In the genomic region with DNA sequence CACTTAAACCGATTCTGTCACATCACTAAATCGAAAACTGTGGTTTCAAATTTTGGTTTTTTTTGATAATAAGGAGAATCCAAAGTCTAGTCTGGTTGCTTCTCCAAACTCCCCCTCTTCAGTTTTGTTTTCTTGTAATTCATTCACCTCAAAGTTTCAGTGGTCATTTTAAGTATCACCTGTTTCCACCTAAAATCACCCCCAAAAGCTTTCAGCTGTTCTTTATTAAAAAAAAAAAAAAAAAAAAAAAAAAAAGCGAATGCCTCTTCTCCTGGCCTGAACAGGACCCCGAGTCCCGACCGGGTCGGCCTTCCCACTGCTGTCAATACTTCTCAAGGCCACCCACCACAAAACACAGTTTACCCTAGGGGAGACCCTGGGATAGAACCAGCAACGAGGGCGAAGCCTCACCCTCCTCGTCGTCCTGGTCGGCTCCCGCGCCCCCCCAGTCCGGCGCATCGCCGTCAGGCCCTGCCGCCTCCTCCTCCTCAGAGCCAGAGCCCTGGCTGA, we compare ENCODE assay signal across 8 mouse cellular contexts. TPM values are rescaled to one million over a fixed set of nuclear protein-coding genes. Genes with fewer than 3 reads are reported as not detected.
A peak's percentile ranks its signal among the peaks of the same experiment; 100 is the strongest.
DNase-seq lines count a peak whose midpoint lies in the region; ATAC-seq and TF ChIP-seq lines count a peak whose summit lies in the region.

No protein-coding gene starts in this region.

- DNase-seq in cerebellum, adult 2 months = no peak
- no peak for DNase-seq in cerebellum, adult 9-11 months
- no peak for DNase-seq in spleen, adult 2 months (ENCODE audit: low read depth in 1 of 2, low spot score in 2 of 2)
- no peak for DNase-seq in spleen, postnatal 36 days (ENCODE audit: low spot score in 2 of 2)
- no peak for DNase-seq in liver, embryonic 11.5 days (ENCODE audit: low spot score)
- no peak for DNase-seq in adrenal gland, postnatal 36 days
- no peak for DNase-seq in gastrocnemius, postnatal 25 days
- DNase-seq in spleen, postnatal 14 days (ENCODE audit: low spot score in 2 of 2) = no peak

- peak overlapping the region; percentile 90 for H3K4me3 ChIP-seq in cerebellum, adult 2 months (replicated peaks; ENCODE audit: insufficient read depth, low read depth, low read length)
- peak overlapping the region; percentile 97 for H3K4me3 ChIP-seq in spleen, adult 2 months (ENCODE audit: extremely low read depth, insufficient read depth, insufficient read length)
- H3K4me3 ChIP-seq in liver, embryonic 11.5 days (ENCODE audit: low read depth, low read length) = peak overlapping the region; percentile 95

- H3K9me3 ChIP-seq in liver, embryonic 11.5 days (ENCODE audit: control insufficient read depth, low read length) = no peaks in the 10 kb centered on the region

- peaks cover 15% of the 10 kb centered on the region for H3K36me3 ChIP-seq in spleen, adult 2 months (ENCODE audit: control insufficient read depth, insufficient read depth, low read length)
- peaks cover 11% of the 10 kb centered on the region for H3K36me3 ChIP-seq in liver, embryonic 11.5 days (ENCODE audit: control insufficient read depth, insufficient read depth, low read length)

- H3K4me1 ChIP-seq in cerebellum, adult 2 months (ENCODE audit: control insufficient read depth, insufficient read depth, low read length) = peaks cover 6% of the 10 kb centered on the region; the same call in 1 of the 2 replicates
- H3K4me1 ChIP-seq in spleen, adult 2 months (ENCODE audit: control insufficient read depth, insufficient read depth, insufficient read length) = peaks cover 8% of the 10 kb centered on the region; the same call in 1 of the 2 replicates
- H3K4me1 ChIP-seq in liver, embryonic 11.5 days (replicated peaks; ENCODE audit: control insufficient read depth, insufficient read depth, low read length) = peaks cover 15% of the 10 kb centered on the region

- H3K4me2 ChIP-seq in liver, embryonic 11.5 days = peak overlapping the region; percentile 73

- no peaks in the 10 kb centered on the region for H3K27me3 ChIP-seq in cerebellum, adult 2 months (ENCODE audit: control insufficient read depth, insufficient read depth, low read length)
- no peaks in the 10 kb centered on the region for H3K27me3 ChIP-seq in spleen, adult 2 months (ENCODE audit: control insufficient read depth, insufficient read depth, low read length)
- no peaks in the 10 kb centered on the region for H3K27me3 ChIP-seq in liver, embryonic 11.5 days (replicated peaks; ENCODE audit: control insufficient read depth, insufficient read depth, low read length)

- TF ChIP-seq POLR2A in cerebellum, adult 2 months (IDR thresholded peaks at IDR 0.05; ENCODE audit: borderline replicate concordance, insufficient read depth, low read length) = no peak
- no peak for TF ChIP-seq POLR2A in spleen, adult 2 months (IDR thresholded peaks at IDR 0.05; ENCODE audit: low read depth, low read length)

- 8% methylated on average over 18 of the region's 19 CpGs for WGBS in cerebellum, adult 2 months
- 6% methylated on average over 19 of the region's 19 CpGs for WGBS in spleen, adult 2 months
- 7% methylated on average over 19 of the region's 19 CpGs for WGBS in liver, embryonic 11.5 days

- H3K9ac ChIP-seq in liver, embryonic 11.5 days (ENCODE audit: low read depth, low read length) = peak overlapping the region; percentile 96

- peak overlapping the region; percentile 70 for H3K27ac ChIP-seq in cerebellum, adult 2 months (ENCODE audit: insufficient read depth, low read length)
- peak overlapping the region; percentile 94 for H3K27ac ChIP-seq in spleen, adult 2 months (ENCODE audit: insufficient read depth, low read length)
- peak overlapping the region; percentile 84 for H3K27ac ChIP-seq in liver, embryonic 11.5 days (ENCODE audit: low read depth, low read length)

- TF ChIP-seq CTCF in cerebellum, adult 2 months (IDR thresholded peaks at IDR 0.05; ENCODE audit: borderline replicate concordance, insufficient read depth, low read depth, low read length) = no peak
- no peak for TF ChIP-seq CTCF in spleen, adult 2 months (IDR thresholded peaks at IDR 0.05; ENCODE audit: extremely low read depth, insufficient read depth, insufficient read length, insufficient replicate concordance)

- ATAC-seq in liver, embryonic 11.5 days (replicated peaks; ENCODE audit: low FRiP score) = no peak

RNA-seq across cellular contexts. Expression of gene Med17, which starts 0.5 kb away (rescaled TPM):
- polyA plus RNA-seq in cerebellum, adult 2 months (2012; rRNA removed) = 38.4 and 40.7 TPM in 2 replicates
- polyA plus RNA-seq in spleen, adult 2 months (2012; rRNA removed) = 21.2 and 32.5 TPM in 2 replicates
- 41.9 and 47.3 TPM in 2 replicates for polyA plus RNA-seq in liver, embryonic 11.5 days (2014; fragmentation: Nextera tagmentation; extraction: Ambion mirVana)
- 10 to 100 TPM; 32.4 to 34.5 TPM for total RNA-seq in adrenal gland, postnatal 36 days (2021)
- 1 to 10 TPM; 8.1 to 9.4 TPM for total RNA-seq in gastrocnemius, postnatal 25 days (2021)

RNA-seq across cellular contexts. Expression of gene Taf1d, which starts 26.8 kb away (rescaled TPM):
- polyA plus RNA-seq in cerebellum, adult 2 months (2012; rRNA removed) = 34.9 and 35.7 TPM in 2 replicates
- polyA plus RNA-seq in spleen, adult 2 months (2012; rRNA removed) = 9.7 and 12.4 TPM in 2 replicates
- 95.1 and 110 TPM in 2 replicates for polyA plus RNA-seq in liver, embryonic 11.5 days (2014; fragmentation: Nextera tagmentation; extraction: Ambion mirVana)
- 10 to 100 TPM; 87.9 to 98.6 TPM for total RNA-seq in adrenal gland, postnatal 36 days (2021)
- 10 to 100 TPM; 65.4 to 80.6 TPM for total RNA-seq in gastrocnemius, postnatal 25 days (2021)

RNA-seq across cellular contexts. Expression of gene 4931406C07Rik, which starts 27.1 kb away (rescaled TPM):
- polyA plus RNA-seq in cerebellum, adult 2 months (2012; rRNA removed) = 18.4 and 20.5 TPM in 2 replicates
- polyA plus RNA-seq in spleen, adult 2 months (2012; rRNA removed) = 2.5 and 3.1 TPM in 2 replicates
- 4.2 and 4.5 TPM in 2 replicates for polyA plus RNA-seq in liver, embryonic 11.5 days (2014; fragmentation: Nextera tagmentation; extraction: Ambion mirVana)
- total RNA-seq in adrenal gland, postnatal 36 days (2021) = 100 to 1,000 TPM in 1 of 2 experiments, 10 to 100 TPM in 1; 99.2 to 104 TPM
- 1 to 10 TPM; 2.5 to 7.3 TPM for total RNA-seq in gastrocnemius, postnatal 25 days (2021)

RNA-seq across cellular contexts. Expression of gene Vstm5, which starts 40.3 kb away (rescaled TPM):
- polyA plus RNA-seq in cerebellum, adult 2 months (2012; rRNA removed) = 9.8 and 12.7 TPM in 2 replicates
- 0.39 and 0.54 TPM in 2 replicates for polyA plus RNA-seq in spleen, adult 2 months (2012; rRNA removed)
- polyA plus RNA-seq in liver, embryonic 11.5 days (2014; fragmentation: Nextera tagmentation; extraction: Ambion mirVana) = 0.84 and 1.4 TPM in 2 replicates
- total RNA-seq in adrenal gland, postnatal 36 days (2021) = under 1 TPM; 0.43 to 0.53 TPM
- not detected for total RNA-seq in gastrocnemius, postnatal 25 days (2021)
